Mouse (Mus musculus): Measurements from ENCODE around the gene Zdhhc13.
A peak's percentile ranks its signal among the peaks of the same experiment; 100 is the strongest.

Zdhhc13 gene

DNA sequence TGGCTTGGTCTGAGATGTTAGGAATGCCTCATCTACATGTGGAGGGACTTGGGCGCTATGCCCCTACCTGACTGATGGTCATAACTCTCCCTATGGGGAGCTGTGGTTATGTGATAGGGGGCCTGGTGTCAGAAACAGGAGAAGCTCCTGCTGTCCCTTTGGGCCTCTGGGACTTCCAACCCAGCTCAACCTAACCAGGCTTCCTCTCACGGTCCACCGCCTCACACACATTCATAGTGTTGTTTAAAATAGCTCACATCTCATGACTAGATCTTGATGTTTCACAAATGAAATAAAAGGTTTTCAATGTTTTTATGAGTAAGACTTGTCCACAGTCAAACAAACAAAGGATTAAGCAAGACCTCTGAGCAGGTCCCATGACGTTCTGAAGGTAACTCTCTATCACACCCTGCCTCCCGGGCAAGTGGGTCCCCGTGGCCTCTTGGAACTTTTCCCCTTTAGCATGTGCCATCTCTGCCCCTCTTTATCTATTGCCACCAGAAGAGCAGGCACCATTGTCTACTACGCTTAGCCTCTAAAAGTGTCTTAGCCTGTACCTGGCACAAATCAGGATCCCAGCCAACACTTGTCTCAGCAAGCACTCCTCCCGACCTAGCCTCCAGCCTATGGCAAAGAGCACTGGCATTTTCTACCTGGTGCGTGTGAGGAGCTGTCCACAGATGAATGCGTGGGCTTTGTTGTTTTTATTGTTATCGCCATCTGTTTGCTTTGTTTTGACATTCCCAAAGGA is 3.9 kb upstream of the Zdhhc13 start:
- DNase-seq (ENCODE audit: low read depth) = no peak

DNA sequence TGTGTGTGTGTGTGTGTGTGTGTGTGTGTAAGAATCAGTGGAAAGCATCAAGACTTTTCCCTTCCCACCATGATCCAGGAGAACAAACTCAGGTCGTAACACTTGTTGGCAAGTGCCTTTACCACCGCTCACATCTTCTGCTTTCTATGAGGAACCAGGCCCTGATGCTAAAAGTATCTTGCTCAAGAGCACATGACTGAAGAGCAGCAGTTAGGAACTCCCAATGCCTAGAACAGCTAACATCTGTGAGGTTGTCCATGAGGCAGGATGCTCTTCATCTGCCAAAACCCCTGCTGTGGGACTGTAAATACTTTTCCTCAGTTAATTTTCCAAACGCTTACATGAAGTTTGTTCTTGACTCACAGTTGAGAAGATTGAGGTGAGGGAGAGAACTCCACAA is 455 bp upstream of the Zdhhc13 start:
- DNase-seq (ENCODE audit: low read depth) = no peak

DNA sequence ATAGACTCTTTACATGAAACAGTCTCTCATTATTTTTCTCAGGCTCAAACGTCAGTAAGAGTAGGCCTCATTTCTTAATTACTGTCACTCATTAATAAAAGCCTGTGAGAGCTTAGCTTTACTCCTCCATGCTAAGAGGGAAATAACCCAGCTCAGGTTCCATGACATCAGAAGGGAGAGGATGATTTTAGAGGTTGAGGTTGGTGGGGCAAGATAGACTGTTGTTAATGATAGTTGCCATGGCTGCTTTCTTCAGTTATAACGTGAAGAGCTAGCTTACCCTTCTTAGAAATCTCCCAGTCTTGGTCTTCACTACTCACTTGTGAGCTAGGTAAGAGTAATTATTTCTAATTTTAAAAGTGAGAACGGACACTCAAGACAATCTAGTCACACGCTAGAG is 1.3 kb downstream of the Zdhhc13 start:
- no peak for DNase-seq (ENCODE audit: low read depth)

DNA sequence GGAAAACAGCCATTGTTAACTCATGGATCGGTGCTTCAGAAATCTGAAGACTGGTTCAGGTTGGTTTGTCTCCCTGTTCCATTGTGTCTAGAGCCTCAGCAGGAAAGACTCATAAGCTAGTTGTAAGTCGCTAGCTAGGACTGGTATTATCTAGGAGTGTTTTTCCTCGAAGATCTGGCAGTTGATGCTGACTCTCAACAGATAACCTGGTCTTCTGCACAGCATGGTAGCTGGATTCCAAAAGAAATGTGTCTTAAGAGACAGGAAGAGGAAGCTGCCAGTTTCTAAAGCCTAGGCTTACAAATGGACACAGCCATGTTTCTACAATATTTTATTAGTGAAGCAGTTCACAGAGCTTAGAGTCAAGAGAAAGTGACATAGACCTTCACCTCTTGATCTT is 2.6 kb downstream of the Zdhhc13 start:
- DNase-seq (ENCODE audit: low read depth) = no peak

DNA sequence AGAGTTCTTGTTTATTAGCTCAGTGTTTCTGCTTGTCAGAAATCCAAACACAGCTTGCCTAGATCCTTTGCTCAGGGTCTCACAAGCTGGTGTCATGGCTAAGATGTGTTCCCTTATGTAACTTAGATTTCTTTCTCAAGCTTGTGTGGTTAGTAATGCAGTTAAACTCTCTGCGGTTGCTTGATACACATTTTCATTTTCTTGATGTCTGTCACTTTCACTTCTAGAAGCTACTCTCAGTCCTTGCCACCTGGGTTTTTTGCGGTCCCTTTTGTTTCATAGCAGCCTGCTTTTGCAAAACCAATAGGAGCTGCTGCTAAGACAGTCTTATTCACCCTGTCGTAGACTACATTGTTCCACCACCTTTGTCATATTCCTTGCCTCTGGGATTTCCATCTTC is 6.3 kb downstream of the Zdhhc13 start:
- DNase-seq (ENCODE audit: low read depth) = no peak

DNA sequence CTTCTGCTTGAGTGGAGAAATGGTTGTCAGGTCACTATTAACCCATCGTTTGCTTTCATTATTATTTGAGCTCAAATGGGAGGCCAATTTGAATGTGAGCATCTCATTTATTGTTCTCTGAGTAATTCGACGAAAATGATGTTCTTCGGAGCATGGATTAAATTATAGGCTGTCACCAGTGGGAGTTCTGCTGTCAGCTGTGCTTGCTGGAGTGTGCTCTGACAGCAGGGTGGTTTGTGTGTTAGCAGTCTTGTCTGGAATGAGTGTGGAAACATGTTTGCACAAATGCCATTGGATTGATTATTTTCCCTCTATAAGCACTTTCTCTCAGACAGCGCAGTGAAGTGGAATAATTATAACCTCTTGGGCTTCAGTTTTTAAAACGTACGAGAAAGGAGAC is 14.6 kb downstream of the Zdhhc13 start:
- DNase-seq (ENCODE audit: low read depth) = no peak

DNA sequence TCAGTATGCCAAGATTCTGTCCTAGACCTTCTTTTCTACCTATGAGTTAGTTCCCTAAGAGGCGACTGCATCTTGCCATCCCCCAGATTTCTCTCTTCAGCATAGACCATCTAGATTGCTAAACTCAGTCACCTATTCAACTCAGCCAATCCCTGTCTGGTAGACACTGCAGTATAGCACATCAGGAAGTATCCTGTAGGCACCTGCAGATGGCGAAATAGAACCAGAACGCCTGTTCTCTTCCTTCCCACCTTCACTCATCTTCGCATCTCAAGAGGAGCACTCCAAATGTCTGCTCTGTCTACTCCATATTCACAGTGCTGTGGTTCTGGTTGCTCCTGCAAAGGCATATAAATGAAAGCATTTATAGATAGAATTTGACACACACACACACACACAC is 17.8 kb downstream of the Zdhhc13 start:
- no peak for DNase-seq (ENCODE audit: low read depth)

DNA sequence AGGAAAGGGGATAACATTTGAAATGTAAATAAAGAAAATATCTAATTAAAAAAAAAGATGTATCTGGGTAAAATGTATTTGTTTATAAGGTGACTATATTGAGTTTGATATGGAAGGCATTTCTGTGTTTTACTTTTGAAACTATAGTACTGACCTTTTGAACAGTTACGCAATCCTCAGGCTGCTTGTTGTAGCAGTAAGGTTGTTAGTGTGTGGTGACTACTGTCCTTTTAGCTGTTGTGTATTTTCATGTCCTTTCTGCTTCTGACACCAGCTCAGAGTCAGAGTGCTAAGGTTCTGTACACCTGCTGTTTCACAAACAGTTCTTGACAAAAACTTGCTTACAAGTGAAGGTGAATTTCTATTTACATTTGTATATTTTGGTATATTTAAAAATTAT is 21.8 kb downstream of the Zdhhc13 start:
- DNase-seq (ENCODE audit: low read depth) = no peak

DNA sequence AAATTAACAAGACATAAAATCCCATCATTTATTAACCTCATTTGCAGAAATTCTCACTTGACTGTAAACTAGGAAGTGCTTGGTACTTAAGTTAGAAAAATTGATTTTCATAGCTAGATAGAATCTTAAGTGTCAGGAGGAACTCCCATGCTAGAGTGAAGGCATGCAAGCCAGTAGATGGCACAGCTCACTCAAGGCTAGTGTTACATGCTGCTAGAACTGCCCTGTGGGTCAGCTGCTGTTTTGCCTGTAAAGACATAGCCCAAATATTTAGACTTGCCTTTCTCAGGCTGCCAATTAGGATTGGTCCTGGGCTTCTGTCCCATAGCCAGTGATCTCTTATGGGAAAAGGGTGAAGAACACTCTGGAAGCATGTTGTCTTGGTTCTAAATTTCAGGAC is 23.6 kb downstream of the Zdhhc13 start:
- DNase-seq (ENCODE audit: low read depth) = no peak

DNA sequence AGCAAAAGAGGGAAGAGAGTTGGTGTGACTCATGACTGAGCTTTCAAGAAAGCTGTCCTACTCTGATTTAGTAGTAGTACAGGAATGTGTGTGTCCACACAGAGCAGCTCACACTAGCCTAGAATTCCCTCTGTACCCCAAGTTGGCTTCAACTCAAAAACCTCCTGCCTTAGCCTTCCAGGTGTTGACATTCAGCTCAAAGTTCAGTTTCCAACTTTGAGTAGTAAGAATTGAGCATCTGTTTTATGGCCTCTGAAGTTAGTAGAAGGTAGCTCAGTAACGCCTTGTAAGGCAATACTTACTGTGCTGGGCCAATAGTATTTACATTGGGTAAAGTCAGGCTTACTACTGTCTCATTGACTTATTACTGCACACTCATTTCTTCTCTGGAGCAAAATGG is 24.8 kb downstream of the Zdhhc13 start:
- no peak for DNase-seq (ENCODE audit: low read depth)

DNA sequence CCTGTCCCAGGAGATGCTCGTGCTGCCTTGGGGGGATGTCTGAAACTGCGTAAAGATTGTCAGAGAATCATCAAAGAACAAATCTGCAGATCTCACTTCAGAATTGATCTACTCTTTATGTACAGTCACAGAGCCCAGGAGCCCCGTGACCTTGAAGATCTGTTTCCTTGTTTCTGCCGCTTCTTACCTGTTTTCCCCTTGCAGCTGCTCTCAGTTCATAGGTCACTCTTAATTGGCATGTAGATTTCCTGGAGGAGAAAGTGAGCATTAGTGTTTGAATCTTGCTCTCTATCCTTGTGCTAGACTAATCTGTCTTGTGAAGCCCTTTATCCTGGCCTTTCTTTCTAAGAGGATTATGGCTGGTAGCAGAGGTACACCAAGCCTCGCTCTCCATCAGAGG is 32.9 kb downstream of the Zdhhc13 start:
- DNase-seq (ENCODE audit: low read depth) = no peak

DNA sequence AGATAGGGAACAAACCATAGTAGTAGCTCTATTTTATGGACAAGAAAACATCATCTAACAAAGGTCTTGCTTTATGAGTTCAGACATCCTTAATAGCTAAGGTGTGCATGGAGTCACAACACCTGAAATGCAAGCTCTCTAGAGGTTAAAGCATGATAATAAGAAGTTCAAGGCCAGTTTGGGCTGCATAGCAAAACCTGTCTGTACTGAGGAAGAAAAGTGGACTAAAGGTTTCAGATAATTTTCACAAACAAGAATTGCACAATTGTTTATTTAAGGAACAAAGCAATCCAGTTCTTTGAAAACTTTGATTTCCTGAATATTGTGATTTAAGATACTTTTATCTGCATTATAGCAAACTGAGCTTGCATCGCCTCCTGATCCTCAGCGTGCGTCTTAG is 34.8 kb downstream of the Zdhhc13 start:
- no peak for DNase-seq (ENCODE audit: low read depth)

DNA sequence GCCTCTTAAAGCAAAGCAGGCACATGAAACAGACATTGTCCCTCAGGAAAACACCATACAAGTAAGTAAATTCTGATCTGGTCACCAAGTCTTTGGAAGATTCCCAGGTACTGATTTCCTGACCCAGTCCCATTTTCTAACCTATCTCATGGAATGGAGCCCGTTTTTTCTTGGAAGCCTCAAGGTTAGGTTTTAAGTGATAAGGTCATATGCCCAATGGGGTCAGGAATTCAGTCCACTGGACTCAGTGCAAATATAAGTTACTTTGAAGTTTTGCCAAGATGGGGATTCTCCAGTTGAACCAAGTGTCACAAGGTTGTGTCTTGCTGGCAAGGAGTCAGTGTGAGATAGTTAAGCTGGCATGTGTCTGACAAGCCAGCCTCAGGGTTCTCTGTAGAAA is 35.9 kb downstream of the Zdhhc13 start:
- DNase-seq (ENCODE audit: low read depth) = no peak

DNA sequence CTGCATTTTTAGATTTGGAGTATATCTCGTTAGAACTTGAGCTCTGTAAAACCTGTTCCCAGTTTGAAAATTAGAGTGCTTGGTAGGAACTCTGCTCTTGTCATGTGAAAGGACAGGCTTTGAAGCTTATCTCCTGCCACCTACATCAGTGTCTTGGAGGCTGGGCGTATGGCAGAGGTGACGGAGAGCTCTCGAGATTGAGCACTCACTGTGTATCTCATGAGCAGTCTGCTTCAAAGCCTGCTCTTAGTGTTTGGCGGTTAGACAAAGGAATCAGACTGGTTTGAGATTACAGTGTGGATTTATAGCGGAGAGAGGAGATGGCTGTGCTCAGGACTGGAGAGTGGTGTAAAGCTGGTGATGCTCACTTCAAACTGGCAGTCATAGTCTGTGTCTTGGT is 36.4 kb downstream of the Zdhhc13 start:
- no peak for DNase-seq (ENCODE audit: low read depth)

DNA sequence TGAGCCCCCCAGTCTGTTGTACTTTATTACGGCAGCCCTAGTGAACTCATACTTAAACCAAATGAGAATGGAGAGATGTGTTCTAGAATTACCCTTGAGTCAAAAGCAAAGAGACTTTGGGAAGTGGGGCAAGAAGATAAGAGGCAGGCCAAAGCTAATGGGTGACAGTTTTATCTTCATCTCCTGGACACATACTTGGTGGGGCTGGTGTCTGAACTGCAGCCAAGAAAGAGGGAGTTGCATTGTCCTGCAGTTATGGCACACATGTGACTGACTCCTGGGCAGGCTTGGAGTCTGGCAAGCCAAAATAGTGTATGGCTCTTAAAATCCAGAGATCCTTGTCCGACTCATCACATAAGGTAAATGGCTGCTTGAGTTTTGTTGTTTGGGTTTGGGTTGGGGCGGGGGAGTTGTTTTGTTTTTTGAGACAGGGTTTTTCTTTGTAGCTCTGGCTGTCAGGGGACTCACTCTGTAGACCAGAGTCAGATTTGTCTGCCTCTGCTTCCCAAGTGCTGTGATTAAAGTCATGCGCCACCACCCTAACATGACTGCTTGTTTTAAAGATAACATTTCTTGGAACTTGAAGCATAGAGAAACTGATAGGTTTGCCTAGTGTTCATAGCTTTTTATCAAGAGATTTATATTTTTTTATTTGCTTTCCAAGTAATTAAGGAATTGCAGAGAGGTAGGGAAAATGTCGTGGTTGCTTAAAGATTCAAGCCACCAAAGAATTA is 40.5 kb downstream of the Zdhhc13 start:
- no peak for DNase-seq (ENCODE audit: low read depth)

DNA sequence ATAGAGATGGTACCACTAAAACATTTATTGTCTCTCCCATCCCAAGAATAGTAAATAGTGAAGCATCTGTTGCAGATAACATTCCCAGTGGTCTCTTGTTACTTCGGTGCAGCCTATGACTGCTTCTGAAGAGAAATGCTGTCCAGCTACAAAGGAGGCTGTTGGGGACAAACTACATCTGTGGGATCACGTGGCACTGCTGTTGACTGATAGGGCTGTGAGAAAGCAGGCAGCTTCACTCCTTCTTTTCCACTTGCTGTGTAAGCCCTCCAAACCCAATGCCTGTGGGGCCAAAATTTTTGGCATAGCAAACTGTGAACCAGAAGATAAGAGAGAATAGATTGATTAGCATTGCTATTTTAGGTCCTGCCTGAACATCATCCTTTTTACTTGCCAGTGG is 41.6 kb downstream of the Zdhhc13 start:
- DNase-seq (ENCODE audit: low read depth) = no peak

DNA sequence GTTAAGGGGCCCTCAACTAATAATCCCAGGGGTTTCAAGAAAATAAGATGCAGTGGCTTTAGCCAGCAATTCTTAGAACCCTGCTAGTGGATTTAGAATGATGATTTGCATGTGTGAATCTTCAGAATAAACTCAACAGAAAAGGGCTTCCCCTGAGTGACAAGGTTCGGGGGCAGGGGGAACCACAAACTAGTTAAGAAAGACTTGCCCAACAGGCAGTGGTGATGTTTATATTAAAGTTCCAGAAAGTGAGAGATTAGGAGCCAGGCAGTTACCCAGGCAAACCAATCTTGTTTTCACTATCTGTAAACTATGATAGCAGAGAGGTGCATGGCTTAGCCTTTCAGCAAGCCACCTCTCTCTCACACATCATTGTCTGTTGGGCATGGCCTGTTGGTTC is 43.9 kb downstream of the Zdhhc13 start:
- no peak for DNase-seq (ENCODE audit: low read depth)

DNA sequence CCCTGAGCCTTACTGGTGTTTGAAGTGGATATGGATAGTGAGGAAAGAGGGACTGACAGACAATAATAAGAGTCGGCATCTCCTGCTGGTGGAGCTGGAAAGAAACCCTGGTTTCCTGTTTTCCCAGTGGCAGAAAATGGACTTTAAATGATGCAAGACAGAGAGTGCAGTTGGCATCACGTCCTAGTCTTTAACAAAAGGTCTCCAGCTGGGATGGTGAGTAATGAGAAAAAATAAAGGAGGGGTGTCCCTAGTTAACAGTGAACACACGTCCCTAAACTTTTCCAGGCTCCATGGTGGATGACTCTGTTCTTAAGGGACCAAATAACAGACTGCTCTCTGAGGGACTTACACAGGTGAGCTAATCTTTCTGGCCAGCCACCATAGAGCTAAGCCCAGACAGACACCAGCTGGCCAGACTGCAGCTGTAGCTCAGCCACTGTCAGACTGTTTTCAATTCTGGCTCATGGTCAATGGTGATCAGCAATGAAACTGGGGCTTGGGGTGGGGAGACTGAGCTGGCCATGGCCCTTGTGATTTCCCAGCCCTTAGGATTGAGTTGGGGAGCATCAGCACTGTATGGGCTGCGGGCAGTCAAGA is 45.7 kb downstream of the Zdhhc13 start:
- DNase-seq (ENCODE audit: low read depth) = peak; percentile 10

DNA sequence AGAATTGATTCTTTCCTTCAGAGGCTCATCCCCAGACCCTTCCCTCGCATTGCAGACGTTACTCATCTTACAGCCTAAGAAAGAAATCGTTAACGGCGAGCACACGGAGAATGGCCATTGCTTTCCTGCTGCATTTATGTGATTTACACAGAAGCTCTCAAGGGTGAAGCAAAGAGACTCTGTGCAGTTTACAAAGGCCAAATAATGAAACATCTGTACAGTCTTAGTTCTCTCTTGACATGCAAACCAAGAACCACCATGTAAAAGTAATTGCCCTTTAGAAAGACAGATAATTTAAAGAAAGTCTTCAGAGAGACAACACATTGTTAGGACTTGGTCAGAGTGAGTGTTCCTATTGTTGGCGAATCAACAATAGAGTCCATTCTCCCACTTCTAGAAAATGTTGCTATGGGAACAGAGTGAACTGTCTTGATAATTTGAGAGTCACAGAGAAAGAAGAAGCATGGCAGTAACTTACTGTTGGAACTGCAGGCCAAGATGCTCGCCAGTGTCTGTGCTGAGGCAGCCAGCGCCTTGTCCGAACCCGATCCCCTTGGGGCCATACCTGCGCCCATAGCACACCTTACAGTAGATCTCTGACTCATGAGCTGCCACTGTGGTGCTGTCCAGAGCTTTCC is 46.3 kb downstream of the Zdhhc13 start:
- no peak for DNase-seq (ENCODE audit: low read depth)

DNA sequence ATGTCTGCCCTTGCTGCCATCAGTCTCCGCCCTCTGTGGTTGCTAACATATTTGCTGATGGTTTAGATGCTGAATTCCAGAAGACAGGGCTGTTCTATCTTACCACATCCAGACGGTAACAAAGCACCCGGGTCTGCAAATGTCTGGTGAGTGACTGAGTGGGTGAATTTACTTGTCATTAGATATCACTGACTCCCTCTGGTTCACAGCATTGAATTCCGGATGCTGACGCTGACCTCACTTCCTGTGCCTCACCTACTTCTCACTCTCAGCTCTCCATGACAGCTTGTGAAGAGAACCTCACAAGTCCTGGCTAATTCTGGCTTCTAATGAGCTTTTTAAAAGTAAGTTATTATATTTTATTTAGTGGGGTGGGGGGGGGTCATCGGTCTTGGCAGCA is 48.1 kb downstream of the Zdhhc13 start:
- DNase-seq (ENCODE audit: low read depth) = no peak

DNA sequence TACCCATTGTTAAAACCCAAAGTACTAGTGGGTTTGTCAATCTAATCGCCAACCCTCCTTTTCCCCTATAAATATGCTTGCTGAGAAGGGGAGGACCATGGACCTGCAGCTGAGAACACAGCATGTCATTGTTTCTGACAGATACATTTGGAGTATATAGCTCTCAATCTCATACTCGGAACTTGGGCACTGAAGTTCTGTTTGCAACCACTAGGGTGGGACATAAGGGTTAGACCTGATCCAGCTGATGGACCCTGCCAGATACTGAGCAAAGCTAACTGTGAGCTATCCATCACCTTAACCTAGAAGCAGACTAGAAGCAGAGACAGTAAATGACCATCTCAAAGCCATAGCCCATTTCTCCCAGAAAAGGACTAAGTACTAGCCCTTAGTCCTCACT is 49.6 kb downstream of the Zdhhc13 start:
- no peak for DNase-seq (ENCODE audit: low read depth)

DNA sequence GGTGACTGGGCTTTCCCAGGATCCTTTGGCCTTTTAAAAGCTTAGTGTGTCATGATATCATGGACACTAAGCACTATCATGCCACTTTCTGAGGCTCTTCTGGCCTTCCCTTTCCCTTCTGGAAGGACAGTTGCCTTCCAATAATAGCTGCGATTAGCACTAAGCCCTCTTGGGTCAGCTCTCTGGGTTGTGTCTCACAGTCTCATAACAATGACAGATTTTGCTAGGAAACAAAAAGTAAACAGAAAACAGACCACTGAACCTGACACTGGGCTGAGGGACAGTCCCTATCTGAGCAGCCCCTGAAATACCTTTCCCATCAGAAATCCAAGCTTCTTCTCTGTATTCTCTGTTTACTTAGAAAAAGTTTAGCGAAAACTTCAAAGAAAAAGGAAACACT is 51.7 kb downstream of the Zdhhc13 start:
- no peak for DNase-seq (ENCODE audit: low read depth)

DNA sequence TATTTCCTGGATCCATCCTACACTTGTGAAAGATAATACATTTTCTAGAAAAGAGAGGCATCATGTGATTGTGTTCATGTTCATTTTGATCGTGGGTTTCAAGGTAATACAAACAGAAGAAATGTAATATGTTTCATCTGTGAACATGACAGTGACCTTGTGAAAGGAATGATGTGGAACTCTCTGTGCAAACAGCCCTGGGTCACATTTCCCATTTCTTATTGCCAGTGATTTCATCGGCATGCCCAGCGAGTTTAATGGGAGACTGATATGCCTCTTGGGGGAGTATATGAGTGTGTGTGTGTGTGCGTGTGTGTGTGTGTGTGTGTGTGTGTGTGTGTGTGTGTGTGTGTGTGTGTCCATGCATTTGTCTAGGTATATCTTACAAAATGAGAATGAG is 52.7 kb downstream of the Zdhhc13 start:
- DNase-seq (ENCODE audit: low read depth) = no peak
